Mouse (Mus musculus): Measurements from ENCODE around the gene BC051019.

BC051019 gene

DNA sequence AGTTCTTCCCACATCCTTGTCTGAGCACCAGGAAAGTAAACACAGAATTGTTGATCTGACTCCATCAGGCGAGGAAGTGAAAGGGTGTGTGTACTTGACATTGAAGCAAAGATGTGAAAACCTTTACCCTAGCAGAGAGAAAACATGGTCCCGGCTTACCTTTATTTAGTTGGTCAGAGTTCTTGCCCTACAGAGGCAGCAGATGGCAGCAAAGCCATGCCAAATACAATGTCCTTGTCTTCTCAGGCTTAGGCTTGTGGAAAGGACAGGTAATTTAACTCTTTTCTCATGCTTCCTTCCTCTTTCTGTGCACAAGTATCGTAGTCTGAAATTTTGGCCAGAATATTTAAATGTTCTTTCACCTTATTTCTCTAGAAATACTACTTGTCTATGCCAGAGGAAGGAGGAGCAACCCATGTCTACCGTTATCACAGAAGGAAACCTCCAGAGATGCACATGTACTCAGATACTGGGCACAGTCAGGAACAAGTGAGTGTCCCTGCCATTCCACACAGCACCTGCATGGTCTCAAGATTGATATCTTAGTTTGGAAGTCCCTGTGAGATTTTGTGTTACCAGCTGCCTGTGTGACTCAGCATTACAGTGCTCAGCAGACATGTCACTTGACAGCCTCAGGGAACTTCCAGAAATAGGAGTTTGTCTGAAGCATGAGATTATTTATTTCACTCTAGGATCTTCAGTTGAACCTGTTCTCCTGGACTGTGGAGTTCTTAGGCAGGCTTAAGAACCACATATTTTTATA lies 16.4 kb downstream of the BC051019 start:
- peak; percentile 74 for DNase-seq

GRCm38 (mm10) chr7:109704461-109704860 lies 19.2 kb downstream of the BC051019 start:
- no peak for DNase-seq

DNA sequence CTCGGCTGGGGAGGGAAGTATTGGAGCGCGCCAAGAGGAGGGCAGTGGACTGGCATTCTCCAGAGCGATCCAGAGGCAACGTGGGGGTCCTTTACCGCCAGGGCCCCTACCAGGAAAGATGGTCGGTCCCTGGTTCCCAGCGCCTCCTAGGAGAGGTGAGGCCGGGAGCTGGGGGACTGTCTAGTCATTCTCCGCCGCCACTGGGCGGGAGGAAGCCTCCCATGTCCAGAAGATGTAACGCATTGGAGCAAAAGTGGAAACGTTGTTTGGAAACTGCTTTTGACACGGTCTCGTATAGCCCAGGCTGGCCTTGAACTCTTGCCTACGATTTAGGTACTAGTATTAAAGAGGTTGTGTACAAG lies 19.7 kb downstream of the BC051019 start:
- DNase-seq: no peak

GRCm38 (mm10) chr7:109703190-109704015 lies 20.2 kb downstream of the BC051019 start, which contains the start of the genes St5 and Akip1:
Gene St5 (minus strand): TSS chr7:109703605.
Gene Akip1 (plus strand): TSS chr7:109703690.
- peak; percentile 99 for DNase-seq

- DNase-seq: no peak
Observed at GRCm38 (mm10) chr7:109702721-109703120, 20.9 kb downstream of the BC051019 start.

- no peak for DNase-seq
Observed at GRCm38 (mm10) chr7:109700213-109700612, 23.4 kb downstream of the BC051019 start.

GRCm38 (mm10) chr7:109695339-109695726 lies 28.3 kb downstream of the BC051019 start:
- DNase-seq: no peak

DNA sequence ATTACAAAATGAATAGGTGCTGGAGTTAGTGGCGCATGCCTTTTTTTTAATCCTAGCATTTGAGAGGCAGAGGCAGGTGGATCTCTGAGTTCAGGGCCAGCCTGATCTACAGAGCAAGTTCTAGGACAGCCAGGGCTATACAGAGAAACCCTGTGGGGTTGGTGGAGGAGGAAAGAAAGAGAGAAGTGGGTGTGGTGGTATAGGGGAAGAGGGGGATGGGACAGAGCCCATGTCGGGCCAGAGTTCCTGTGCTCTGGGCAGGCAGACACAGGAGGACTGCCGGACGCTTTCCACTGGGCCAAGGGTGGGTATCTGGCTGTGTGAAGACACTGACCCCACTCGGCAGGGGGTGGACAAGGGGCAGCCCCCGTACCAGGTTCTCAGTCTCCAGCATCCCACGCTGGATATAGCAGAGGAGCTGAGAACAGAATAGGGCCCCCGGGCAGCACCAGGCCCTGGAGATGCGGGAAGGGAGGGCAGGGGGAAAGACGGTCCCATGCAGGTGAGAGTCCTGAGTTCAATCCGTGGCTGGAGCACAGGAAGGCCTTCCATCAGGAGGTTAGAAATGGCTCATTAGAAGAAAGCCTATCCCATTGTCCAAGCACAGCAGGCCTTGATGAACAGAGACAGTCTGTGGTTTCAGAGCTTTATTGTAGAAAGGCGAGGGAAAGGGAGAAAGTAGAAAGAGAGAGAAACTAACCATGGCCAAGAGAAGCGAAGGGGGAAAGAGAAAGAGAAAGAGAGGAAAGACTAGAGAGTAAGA lies 28.9 kb downstream of the BC051019 start:
- no peak for DNase-seq

DNA sequence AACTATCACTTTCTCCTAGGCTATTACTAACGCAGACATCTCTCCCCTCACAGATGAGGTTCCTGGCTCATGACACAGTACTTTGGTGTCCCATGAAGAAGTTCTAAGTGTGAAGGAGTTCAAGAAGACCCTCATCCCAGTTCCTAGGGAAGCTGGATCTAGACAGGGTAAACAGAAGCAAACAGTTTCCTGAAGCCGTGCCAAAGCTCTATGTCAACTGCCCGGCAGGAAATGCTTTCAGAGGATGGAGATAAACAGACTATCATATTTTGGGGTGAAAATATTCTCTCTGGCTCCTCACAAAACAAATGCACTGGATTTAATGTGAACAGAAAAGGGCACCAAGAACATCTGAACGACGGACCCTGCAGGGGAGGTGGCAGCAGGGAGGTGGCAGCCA lies 32.7 kb downstream of the BC051019 start:
- peak; percentile 77 for DNase-seq

- DNase-seq: no peak
Observed at GRCm38 (mm10) chr7:109690101-109690500, 33.5 kb downstream of the BC051019 start.

- DNase-seq: no peak
Observed at GRCm38 (mm10) chr7:109686585-109687128, 37.0 kb downstream of the BC051019 start.

DNA sequence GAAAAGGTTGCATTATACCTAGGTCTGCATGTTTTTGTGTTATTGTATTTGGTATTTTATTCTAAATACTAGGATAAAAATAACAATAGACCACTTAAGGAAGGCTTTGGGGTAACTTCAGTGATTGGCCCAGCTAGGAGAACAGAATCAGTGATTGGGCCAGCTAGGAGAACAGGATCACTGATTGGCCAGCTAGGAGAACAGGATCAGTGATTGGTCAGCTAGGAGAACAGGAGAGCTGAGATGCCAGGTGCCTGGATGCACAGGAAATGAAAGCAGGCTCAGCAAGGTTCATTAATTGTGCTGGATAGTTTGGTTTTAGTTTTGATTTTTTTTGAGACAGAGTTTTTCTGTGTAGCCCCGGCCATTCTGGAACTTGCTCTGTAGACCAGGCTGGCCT lies 42.8 kb downstream of the BC051019 start:
- no peak for DNase-seq

- no peak for DNase-seq
Observed at GRCm38 (mm10) chr7:109680284-109680683, 43.4 kb downstream of the BC051019 start.

GRCm38 (mm10) chr7:109674944-109675628 lies 48.6 kb downstream of the BC051019 start:
- no peak for DNase-seq

- peak; percentile 92 for DNase-seq
Observed at GRCm38 (mm10) chr7:109671581-109672471, 51.8 kb downstream of the BC051019 start.

- peak; percentile 29 for DNase-seq
Observed at GRCm38 (mm10) chr7:109669426-109670170, 54.1 kb downstream of the BC051019 start.

- DNase-seq: no peak
Observed at GRCm38 (mm10) chr7:109666664-109667063, 57.0 kb downstream of the BC051019 start.

- DNase-seq: no peak
Observed at GRCm38 (mm10) chr7:109662626-109663025, 61.0 kb downstream of the BC051019 start.

All from kidney, postnatal 10 days (tissue).